13 mouse cellular contexts compared by ENCODE assay signal in genomic region chr7:58692704-58693103, GRCm38 (mm10). TPM values are rescaled to one million over a fixed set of nuclear protein-coding genes. Genes with fewer than 3 reads are reported as not detected.
DNase-seq lines count a peak whose midpoint lies in the region; ATAC-seq lines count a peak whose summit lies in the region.
"Had no signal": no experiment of that assay in that cellular context is flagged by ENCODE, and none has a peak within 500 bp of the region (broad histone marks: within the 10 kb centered on the region; RNA-seq: fewer than 3 reads in every experiment).

No protein-coding gene starts in this region.

- peak overlapping the region; percentile 24; the same call in 1 of the 2 replicates for H3K27ac ChIP-seq in heart, embryonic 13.5 days (replicated peaks)
- no peak overlapping the region for H3K27ac ChIP-seq in heart, embryonic 12.5 days (ENCODE audit: poor library complexity, severe bottlenecking)
- H3K27ac ChIP-seq: heart, embryonic 15.5 days; left cerebral cortex, adult 2 months; liver, embryonic 12.5 days; midbrain, embryonic 10.5 days had no signal

- no peaks in the 10 kb centered on the region for H3K9me3 ChIP-seq in heart, embryonic 13.5 days
- no peaks in the 10 kb centered on the region for H3K9me3 ChIP-seq in heart, embryonic 12.5 days (replicated peaks)
- H3K9me3 ChIP-seq: heart, embryonic 15.5 days; liver, embryonic 12.5 days; midbrain, embryonic 10.5 days had no signal

- 77% methylated on average over 2 of the region's 2 CpGs for WGBS in heart, embryonic 13.5 days
- 75% methylated on average over 2 of the region's 2 CpGs for WGBS in heart, embryonic 12.5 days

- no peaks in the 10 kb centered on the region for H3K27me3 ChIP-seq in heart, embryonic 13.5 days (replicated peaks)
- H3K27me3 ChIP-seq in heart, embryonic 12.5 days (replicated peaks) = no peaks in the 10 kb centered on the region
- H3K27me3 ChIP-seq: heart, embryonic 15.5 days; liver, embryonic 12.5 days had no signal

- no peak overlapping the region for H3K9ac ChIP-seq in heart, embryonic 13.5 days
- no peak overlapping the region for H3K9ac ChIP-seq in heart, embryonic 12.5 days
- H3K9ac ChIP-seq: heart, embryonic 15.5 days; liver, embryonic 12.5 days had no signal

- H3K4me1 ChIP-seq in heart, embryonic 13.5 days = peaks cover 30% of the 10 kb centered on the region
- H3K4me1 ChIP-seq in heart, embryonic 12.5 days (replicated peaks) = peaks cover 16% of the 10 kb centered on the region
- H3K4me1 ChIP-seq: liver, embryonic 12.5 days had no signal

- peak; percentile 17 for DNase-seq in ovary, postnatal 36 days (ENCODE audit: low spot score)
- no peak for DNase-seq in ovary, adult 18-20 months (ENCODE audit: low spot score)
- no peak for DNase-seq in c-Kit-positive CD71-positive TER-119-positive erythroid progenitor cells, embryonic 14.5 days (ENCODE audit: low spot score)
- DNase-seq in liver = no peak
- DNase-seq: gastrocnemius, postnatal 14 days; retina, postnatal 1 day had no signal

- ATAC-seq in heart, embryonic 13.5 days (ENCODE audit: extremely low read depth, insufficient number of reproducible peaks, low FRiP score, low TSS enrichment) = no peak
- no peak for ATAC-seq in heart, embryonic 12.5 days (ENCODE audit: insufficient number of reproducible peaks, low FRiP score)
- ATAC-seq in megakaryocyte-erythroid progenitor cell, adult 5-6 weeks (replicated peaks; ENCODE audit: low FRiP score, low TSS enrichment, poor library complexity, severe bottlenecking) = peak; percentile 16; the same call in 1 of the 2 replicates
- ATAC-seq: liver, embryonic 12.5 days had no signal

- H3K4me3 ChIP-seq in heart, embryonic 13.5 days = no peak overlapping the region
- no peak overlapping the region for H3K4me3 ChIP-seq in heart, embryonic 12.5 days
- H3K4me3 ChIP-seq: heart, embryonic 15.5 days; left cerebral cortex, adult 2 months; liver, embryonic 12.5 days; midbrain, embryonic 10.5 days had no signal

- no peak overlapping the region for H3K4me2 ChIP-seq in heart, embryonic 13.5 days
- H3K4me2 ChIP-seq in heart, embryonic 12.5 days = no peak overlapping the region
- H3K4me2 ChIP-seq: heart, embryonic 15.5 days; liver, embryonic 12.5 days had no signal

- H3K36me3 ChIP-seq in heart, embryonic 13.5 days = no peaks in the 10 kb centered on the region
- no peaks in the 10 kb centered on the region for H3K36me3 ChIP-seq in heart, embryonic 12.5 days
- H3K36me3 ChIP-seq: heart, embryonic 15.5 days; liver, embryonic 12.5 days; midbrain, embryonic 10.5 days had no signal

RNA-seq across cellular contexts. Expression of gene Atp10a, which starts 36.7 kb away (rescaled TPM):
- 1.1 and 1.2 TPM in 2 replicates for polyA plus RNA-seq in heart, embryonic 13.5 days (2015; fragmentation: Nextera tagmentation; extraction: Ambion mirVana)
- 2.2 and 2.5 TPM in 2 replicates for polyA plus RNA-seq in heart, embryonic 12.5 days (2016; fragmentation: Nextera tagmentation; extraction: Ambion mirVana)
- total RNA-seq in megakaryocyte-erythroid progenitor cell, adult 5-6 weeks (2014; fragmentation: Nextera tagmentation) = 0.81 and 2.2 TPM in 2 replicates
- total RNA-seq in megakaryocyte-erythroid progenitor cell, adult 5-6 weeks (2017) = 1.2 and 2.6 TPM in 2 replicates
